Mouse (Mus musculus): ENCODE measurements around the gene Olfr606. TPM values are rescaled to one million over a fixed set of nuclear protein-coding genes. Genes with fewer than 3 reads are reported as not detected.
"Not testable (repeated sequence)": the region's sequence is repeated elsewhere in the genome, so short reads cannot be mapped to it uniquely, and the experiment has no call there.

Olfr606 gene
- not detected in 2 replicates for polyA plus RNA-seq (2016; fragmentation: Nextera tagmentation; extraction: Ambion mirVana)

DNA sequence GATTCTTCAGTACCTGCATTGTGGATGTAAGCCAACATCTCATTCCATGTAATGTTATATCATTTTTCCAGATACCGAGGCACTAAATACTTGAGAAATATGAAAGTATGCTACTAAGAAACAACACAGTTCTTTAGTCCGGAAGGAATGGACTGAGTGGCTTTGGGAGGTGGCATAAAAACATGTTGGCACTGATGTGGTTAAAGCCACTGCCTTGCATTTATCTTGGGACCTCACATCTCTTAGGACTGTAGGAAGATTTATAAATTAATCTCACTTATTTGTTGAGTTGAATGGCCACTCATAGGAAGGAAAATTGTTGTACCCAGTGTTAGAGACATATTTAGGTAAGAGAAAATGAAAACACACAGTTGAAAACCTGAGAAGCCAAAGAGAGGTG, at the start of gene Olfr606:
Gene Olfr606, plus strand, starts transcription at position 301 of the 400 bp plus-strand sequence.
- Histone ChIP-seq H3K36me3 (no peaks in the 10 kb centered on the region), H3K9me3 (replicated peaks) (no peaks in the 10 kb centered on the region), H3K4me2 (replicated peaks) (no peak within 1 kb of the TSS), H3K27me3 (no peaks in the 10 kb centered on the region), H3K4me3 (no peak within 1 kb of the TSS), H3K27ac (no peak within 1 kb of the TSS), H3K9ac (no peak within 1 kb of the TSS), H3K4me1 (no peaks in the 10 kb centered on the region)
- ATAC-seq (ENCODE audit: low FRiP score) = no peak
- WGBS = 93% methylated on average over 2 of the region's 2 CpGs

DNA sequence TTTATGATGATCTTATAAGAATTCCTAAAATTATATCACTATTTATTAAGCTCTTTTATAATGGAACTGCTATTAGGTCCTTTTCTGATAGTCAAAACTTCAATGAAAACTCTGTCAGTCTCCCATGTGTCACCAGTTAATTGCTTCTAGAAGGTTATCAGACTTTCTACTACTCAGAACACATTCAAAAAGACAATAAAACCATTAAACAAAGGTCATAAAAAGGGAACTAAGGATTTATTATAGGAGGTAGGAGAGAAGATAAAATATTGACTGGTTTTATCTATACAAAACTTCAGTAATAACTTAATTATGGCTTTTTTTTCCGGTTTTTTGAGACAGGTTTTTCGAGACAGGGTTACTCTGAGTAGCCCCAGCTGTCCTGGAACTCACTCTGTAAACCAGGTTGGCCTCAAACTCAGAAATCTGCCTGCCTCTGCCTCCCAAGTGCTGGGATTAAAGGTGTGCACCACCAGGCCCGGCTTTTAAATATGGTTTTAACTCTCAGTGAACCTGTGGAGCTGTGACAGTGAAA, 42.3 kb upstream of the Olfr606 start:
- 78% methylated on average over 3 of the region's 3 CpGs for WGBS
- H3K27me3 ChIP-seq; H3K9ac ChIP-seq; H3K27ac ChIP-seq; H3K4me3 ChIP-seq; ATAC-seq (ENCODE audit: low FRiP score); H3K4me1 ChIP-seq; H3K9me3 ChIP-seq (replicated peaks); H3K36me3 ChIP-seq; H3K4me2 ChIP-seq (replicated peaks): not testable (repeated sequence)

- H3K27ac ChIP-seq; H3K9ac ChIP-seq; H3K9me3 ChIP-seq (replicated peaks); H3K36me3 ChIP-seq; H3K4me1 ChIP-seq; H3K4me2 ChIP-seq (replicated peaks); ATAC-seq (ENCODE audit: low FRiP score); H3K27me3 ChIP-seq; H3K4me3 ChIP-seq: not testable (repeated sequence)
- WGBS = 80% methylated on average over 1 of the region's 1 CpGs
Observed at GRCm38 (mm10) chr7:103414772-103415171, 34.1 kb upstream of the Olfr606 start, which contains the start of gene Usp17lc. Gene Usp17lc, plus strand, starts transcription at chr7:103415072.

GRCm38 (mm10) chr7:103445339-103445738, 3.5 kb upstream of the Olfr606 start, which contains the start of gene Olfr605:
Gene Olfr605, minus strand, starts transcription at chr7:103445439.
- H3K4me2 ChIP-seq (replicated peaks) = no peak within 1 kb of the TSS
- H3K36me3 ChIP-seq = no peaks in the 10 kb centered on the region
- H3K9ac ChIP-seq = no peak within 1 kb of the TSS
- H3K4me3 ChIP-seq = no peak within 1 kb of the TSS
- ATAC-seq (ENCODE audit: low FRiP score) = no peak
- WGBS = 86% methylated on average over 1 of the region's 1 CpGs
- no peak within 1 kb of the TSS for H3K27ac ChIP-seq
- H3K4me1 ChIP-seq = no peaks in the 10 kb centered on the region
- H3K27me3 ChIP-seq = no peaks in the 10 kb centered on the region
- no peaks in the 10 kb centered on the region for H3K9me3 ChIP-seq (replicated peaks)

DNA sequence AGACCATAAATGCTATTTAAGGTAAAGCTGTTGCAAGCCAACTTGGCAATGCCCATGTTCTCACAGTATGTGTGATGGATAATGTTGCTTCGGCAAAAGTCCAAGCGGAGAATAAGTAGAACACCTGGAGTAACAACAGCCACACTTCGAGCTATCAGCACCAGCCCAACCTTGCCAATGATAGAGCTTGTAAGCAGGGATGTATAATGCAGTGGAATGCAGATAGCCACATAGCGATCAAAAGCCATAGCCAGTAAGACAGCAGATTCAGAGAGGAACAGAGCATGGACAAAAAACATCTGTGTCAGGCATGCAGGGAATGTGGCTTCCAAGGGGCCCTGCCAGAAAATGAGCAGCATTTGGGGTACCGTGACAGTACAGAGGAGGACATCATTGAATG, 11.7 kb downstream of the Olfr606 start:
- Histone ChIP-seq H3K36me3 (no peaks in the 10 kb centered on the region), H3K27me3 (no peaks in the 10 kb centered on the region), H3K9ac (no peak overlapping the region), H3K4me1 (no peaks in the 10 kb centered on the region), H3K27ac (no peak overlapping the region), H3K4me3 (no peak overlapping the region), H3K9me3 (replicated peaks) (0 out of 2 replicates have a peak, but pooled peaks cover 2% of the 10 kb centered on the region), H3K4me2 (replicated peaks) (no peak overlapping the region)
- 93% methylated on average over 5 of the region's 5 CpGs for WGBS
- no peak for ATAC-seq (ENCODE audit: low FRiP score)

GRCm38 (mm10) chr7:103469577-103469976, 20.7 kb downstream of the Olfr606 start, which contains the start of gene Olfr608:
Gene Olfr608, plus strand, starts transcription at chr7:103469877.
- no peak within 1 kb of the TSS for H3K4me3 ChIP-seq
- H3K27me3 ChIP-seq = no peaks in the 10 kb centered on the region
- no peaks in the 10 kb centered on the region for H3K36me3 ChIP-seq
- H3K9ac ChIP-seq = no peak within 1 kb of the TSS
- H3K9me3 ChIP-seq (replicated peaks) = 0 out of 2 replicates have a peak, but pooled peaks cover 4% of the 10 kb centered on the region
- no peak within 1 kb of the TSS for H3K27ac ChIP-seq
- no peak for ATAC-seq (ENCODE audit: low FRiP score)
- H3K4me2 ChIP-seq (replicated peaks) = no peak within 1 kb of the TSS
- no peaks in the 10 kb centered on the region for H3K4me1 ChIP-seq

DNA sequence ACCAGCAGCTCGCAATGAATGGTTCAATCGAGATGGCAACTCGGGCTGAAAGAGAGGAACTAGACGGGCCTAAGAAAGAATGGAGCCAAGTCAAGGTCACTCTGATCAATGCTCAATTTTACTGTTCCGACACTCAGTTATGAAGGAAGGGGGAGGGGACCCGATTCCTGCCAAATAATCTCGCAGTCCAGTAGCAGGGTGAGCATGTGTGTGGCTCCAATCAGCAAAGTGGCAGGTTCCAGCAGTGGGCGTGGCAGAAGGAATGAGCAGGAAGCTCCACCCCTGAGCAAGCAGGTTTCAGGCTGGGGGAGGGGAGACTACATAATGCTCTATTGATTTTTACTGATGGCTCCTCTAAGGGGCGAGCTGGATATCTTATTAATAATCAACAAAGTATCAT, 28.3 kb downstream of the Olfr606 start:
- H3K4me2 ChIP-seq (replicated peaks); H3K4me1 ChIP-seq; H3K9me3 ChIP-seq (replicated peaks); H3K27me3 ChIP-seq; H3K36me3 ChIP-seq; H3K4me3 ChIP-seq; H3K9ac ChIP-seq; ATAC-seq (ENCODE audit: low FRiP score); H3K27ac ChIP-seq: not testable (repeated sequence)
- 85% methylated on average over 9 of the region's 9 CpGs for WGBS

GRCm38 (mm10) chr7:103497962-103498361, 49.1 kb downstream of the Olfr606 start, which contains the start of gene Olfr609:
Gene Olfr609, minus strand, starts transcription at chr7:103498062.
- no peak for ATAC-seq (ENCODE audit: low FRiP score)
- Histone ChIP-seq H3K9me3 (replicated peaks) (no peaks in the 10 kb centered on the region), H3K9ac (no peak within 1 kb of the TSS), H3K4me1 (no peaks in the 10 kb centered on the region), H3K4me2 (replicated peaks) (no peak within 1 kb of the TSS), H3K27me3 (no peaks in the 10 kb centered on the region), H3K36me3 (no peaks in the 10 kb centered on the region), H3K27ac (no peak within 1 kb of the TSS), H3K4me3 (no peak within 1 kb of the TSS)
- whole genome bisulfite sequencing = 62% methylated on average over 1 of the region's 1 CpGs

Small RNA genes within 50 kb of the gene (microRNA-seq; reads per million reads assigned to microRNA genes)
- not detected for gene Gm25774

Other genes starting within 250 kb of the Olfr606 start
- gene Olfr593, start 237.2 kb upstream of the Olfr606 start, polyA plus RNA-seq (2016; fragmentation: Nextera tagmentation; extraction: Ambion mirVana) = not detected in 2 replicates
- not detected in 2 replicates for gene Olfr594, start 232.1 kb upstream of the Olfr606 start, polyA plus RNA-seq (2016; fragmentation: Nextera tagmentation; extraction: Ambion mirVana)
- not detected in 2 replicates for gene Usp17ld, start 196.5 kb upstream of the Olfr606 start, polyA plus RNA-seq (2016; fragmentation: Nextera tagmentation; extraction: Ambion mirVana)
- not detected in 2 replicates for gene Olfr596, start 143.4 kb upstream of the Olfr606 start, polyA plus RNA-seq (2016; fragmentation: Nextera tagmentation; extraction: Ambion mirVana)
- gene Olfr597, start 132.7 kb upstream of the Olfr606 start, polyA plus RNA-seq (2016; fragmentation: Nextera tagmentation; extraction: Ambion mirVana) = not detected in 2 replicates
- not detected in 2 replicates for gene Olfr598, start 125.5 kb upstream of the Olfr606 start, polyA plus RNA-seq (2016; fragmentation: Nextera tagmentation; extraction: Ambion mirVana)
- not detected in 2 replicates for gene Olfr599, start 113.1 kb upstream of the Olfr606 start, polyA plus RNA-seq (2016; fragmentation: Nextera tagmentation; extraction: Ambion mirVana)
- gene Olfr600, start 99.4 kb upstream of the Olfr606 start, polyA plus RNA-seq (2016; fragmentation: Nextera tagmentation; extraction: Ambion mirVana) = not detected in 2 replicates
- gene Olfr601, start 86.4 kb upstream of the Olfr606 start, polyA plus RNA-seq (2016; fragmentation: Nextera tagmentation; extraction: Ambion mirVana) = not detected in 2 replicates
- not detected in 2 replicates for gene Olfr603, start 62.9 kb upstream of the Olfr606 start, polyA plus RNA-seq (2016; fragmentation: Nextera tagmentation; extraction: Ambion mirVana)
- not detected in 2 replicates for gene Usp17lc, start 34.0 kb upstream of the Olfr606 start, polyA plus RNA-seq (2016; fragmentation: Nextera tagmentation; extraction: Ambion mirVana)
- not detected in 2 replicates for gene Olfr605, start 3.6 kb upstream of the Olfr606 start, polyA plus RNA-seq (2016; fragmentation: Nextera tagmentation; extraction: Ambion mirVana)
- not detected in 2 replicates for gene Olfr607, start 15.1 kb downstream of the Olfr606 start, polyA plus RNA-seq (2016; fragmentation: Nextera tagmentation; extraction: Ambion mirVana)
- gene Olfr608, start 20.8 kb downstream of the Olfr606 start, polyA plus RNA-seq (2016; fragmentation: Nextera tagmentation; extraction: Ambion mirVana) = not detected in 2 replicates
- gene Olfr609, start 49.0 kb downstream of the Olfr606 start, polyA plus RNA-seq (2016; fragmentation: Nextera tagmentation; extraction: Ambion mirVana) = not detected in 2 replicates
- gene Olfr610, start 63.1 kb downstream of the Olfr606 start, polyA plus RNA-seq (2016; fragmentation: Nextera tagmentation; extraction: Ambion mirVana) = not detected in 2 replicates
- not detected in 2 replicates for gene Olfr611, start 71.8 kb downstream of the Olfr606 start, polyA plus RNA-seq (2016; fragmentation: Nextera tagmentation; extraction: Ambion mirVana)
- gene Olfr612, start 93.7 kb downstream of the Olfr606 start, polyA plus RNA-seq (2016; fragmentation: Nextera tagmentation; extraction: Ambion mirVana) = not detected in 2 replicates
- gene Olfr613, start 99.0 kb downstream of the Olfr606 start, polyA plus RNA-seq (2016; fragmentation: Nextera tagmentation; extraction: Ambion mirVana) = not detected in 2 replicates
- gene Olfr615, start 107.0 kb downstream of the Olfr606 start, polyA plus RNA-seq (2016; fragmentation: Nextera tagmentation; extraction: Ambion mirVana) = not detected in 2 replicates
- not detected in 2 replicates for gene Olfr616, start 120.1 kb downstream of the Olfr606 start, polyA plus RNA-seq (2016; fragmentation: Nextera tagmentation; extraction: Ambion mirVana)
- gene Olfr617, start 124.0 kb downstream of the Olfr606 start, polyA plus RNA-seq (2016; fragmentation: Nextera tagmentation; extraction: Ambion mirVana) = not detected in 2 replicates
- gene Olfr618, start 141.1 kb downstream of the Olfr606 start, polyA plus RNA-seq (2016; fragmentation: Nextera tagmentation; extraction: Ambion mirVana) = not detected in 2 replicates
- not detected in 2 replicates for gene Olfr619, start 151.5 kb downstream of the Olfr606 start, polyA plus RNA-seq (2016; fragmentation: Nextera tagmentation; extraction: Ambion mirVana)
- not detected in 2 replicates for gene Olfr620, start 163.5 kb downstream of the Olfr606 start, polyA plus RNA-seq (2016; fragmentation: Nextera tagmentation; extraction: Ambion mirVana)
- gene Olfr622, start 193.7 kb downstream of the Olfr606 start, polyA plus RNA-seq (2016; fragmentation: Nextera tagmentation; extraction: Ambion mirVana) = not detected in 2 replicates
- gene Olfr623, start 214.7 kb downstream of the Olfr606 start, polyA plus RNA-seq (2016; fragmentation: Nextera tagmentation; extraction: Ambion mirVana) = not detected in 2 replicates
- 0.04 and 0.07 TPM in 2 replicates for gene Olfr624, start 222.1 kb downstream of the Olfr606 start, polyA plus RNA-seq (2016; fragmentation: Nextera tagmentation; extraction: Ambion mirVana)
- not detected in 2 replicates for gene Olfr625-ps1, start 233.7 kb downstream of the Olfr606 start, polyA plus RNA-seq (2016; fragmentation: Nextera tagmentation; extraction: Ambion mirVana)